Mouse (Mus musculus) cerebellum, postnatal 4 days (tissue): ENCODE measurements around the gene Mturn.

Experiments used
- DNase-seq, 2 experiments: peaks; one replicate each; pipeline ENCODE4 v3.0.0; 2022; ENCODE audit warnings: low spot score in 2 of 2, mixed read lengths in 1 of 2

Gene Mturn

DNA sequence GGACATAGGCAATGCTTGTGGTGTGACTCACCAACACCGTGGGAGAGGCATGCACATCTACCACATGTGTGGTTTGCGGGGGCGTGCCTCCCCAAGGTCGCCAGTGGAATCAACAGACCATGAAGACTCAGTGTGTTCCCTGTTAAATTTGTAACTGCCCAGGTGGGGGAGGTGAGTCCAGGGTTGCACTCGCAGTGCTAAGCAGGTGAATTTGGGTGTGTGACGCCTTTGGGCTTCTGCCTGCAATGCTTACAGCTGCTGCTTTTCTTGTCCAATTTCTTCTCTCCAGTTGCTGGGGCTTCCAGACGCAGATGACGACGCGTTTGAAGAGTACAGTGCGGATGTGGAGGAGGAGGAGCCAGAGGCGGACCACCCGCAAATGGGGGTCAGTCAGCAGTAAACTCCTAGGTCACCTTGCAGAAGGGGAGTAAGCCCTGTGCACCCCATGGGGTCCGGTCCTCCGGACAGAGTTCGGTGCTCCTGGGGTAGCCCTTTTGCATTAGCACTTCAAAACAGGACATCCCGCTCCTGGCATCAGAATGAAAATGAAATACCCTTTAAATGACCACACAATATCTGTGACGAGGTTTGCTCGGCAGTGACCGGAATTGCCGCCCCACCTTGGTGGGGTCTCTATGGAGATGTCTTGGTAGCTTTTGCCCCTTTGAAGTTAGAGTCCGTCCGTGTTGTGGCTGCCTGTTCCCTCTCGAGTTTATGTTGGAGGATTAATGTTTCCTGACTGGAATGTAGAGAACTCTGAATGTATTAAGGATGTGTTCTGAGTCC, 17.5 kb downstream of the Mturn start:
- DNase-seq = no peak

DNA sequence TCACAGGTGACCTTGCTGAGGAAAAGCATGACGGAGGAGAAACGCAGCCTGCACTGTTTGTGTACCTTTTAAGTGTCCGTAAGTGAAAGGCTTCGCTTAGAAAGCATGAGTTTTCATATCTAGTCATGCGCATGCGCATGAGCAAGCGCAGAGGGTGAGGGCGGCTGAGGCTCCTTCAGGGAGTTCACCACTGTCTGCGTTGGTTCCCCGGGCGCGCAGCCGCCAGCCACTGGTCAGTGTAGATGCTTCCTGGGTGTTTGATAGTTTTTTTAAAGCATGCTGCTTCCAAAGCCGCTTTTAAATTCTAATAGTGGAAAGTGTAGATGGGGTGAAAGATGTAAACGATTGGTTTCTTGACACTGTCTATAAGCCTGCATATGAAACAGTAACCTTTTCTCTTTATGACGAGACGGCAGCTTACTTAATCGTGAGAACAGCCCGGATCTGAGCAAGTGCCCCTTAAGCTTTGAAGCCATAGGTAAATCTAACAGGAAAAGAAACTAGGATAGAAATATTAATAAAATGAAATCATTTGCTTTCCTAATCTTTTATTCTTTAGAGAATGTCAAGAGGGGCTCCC, 18.1 kb downstream of the Mturn start:
- peak in 1 of 2 experiments; percentile 57 for DNase-seq

- DNase-seq = no peak
These were observed 19.1 kb downstream of the Mturn start for GRCm38 (mm10) chr6:54700516-54700915.

DNA sequence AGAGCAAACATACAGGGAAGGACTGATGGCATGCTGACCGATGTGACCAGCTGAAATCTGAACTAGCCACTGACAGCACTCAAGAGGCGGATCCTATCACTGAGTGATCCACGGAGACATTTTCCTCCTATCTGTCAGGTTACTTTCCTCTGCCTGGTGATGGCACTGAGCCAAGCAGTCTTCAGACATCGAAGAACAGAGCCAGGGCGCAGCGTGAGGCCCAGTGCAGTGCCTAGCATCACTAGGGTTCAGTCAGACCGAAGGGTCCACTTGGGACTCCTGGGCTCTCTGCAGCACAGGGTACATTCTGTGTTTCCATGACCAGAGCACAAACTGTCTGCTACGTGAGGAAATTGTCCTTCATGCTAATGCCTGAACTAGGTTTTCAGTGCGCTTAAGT, 20.5 kb downstream of the Mturn start:
- DNase-seq = no peak

DNA sequence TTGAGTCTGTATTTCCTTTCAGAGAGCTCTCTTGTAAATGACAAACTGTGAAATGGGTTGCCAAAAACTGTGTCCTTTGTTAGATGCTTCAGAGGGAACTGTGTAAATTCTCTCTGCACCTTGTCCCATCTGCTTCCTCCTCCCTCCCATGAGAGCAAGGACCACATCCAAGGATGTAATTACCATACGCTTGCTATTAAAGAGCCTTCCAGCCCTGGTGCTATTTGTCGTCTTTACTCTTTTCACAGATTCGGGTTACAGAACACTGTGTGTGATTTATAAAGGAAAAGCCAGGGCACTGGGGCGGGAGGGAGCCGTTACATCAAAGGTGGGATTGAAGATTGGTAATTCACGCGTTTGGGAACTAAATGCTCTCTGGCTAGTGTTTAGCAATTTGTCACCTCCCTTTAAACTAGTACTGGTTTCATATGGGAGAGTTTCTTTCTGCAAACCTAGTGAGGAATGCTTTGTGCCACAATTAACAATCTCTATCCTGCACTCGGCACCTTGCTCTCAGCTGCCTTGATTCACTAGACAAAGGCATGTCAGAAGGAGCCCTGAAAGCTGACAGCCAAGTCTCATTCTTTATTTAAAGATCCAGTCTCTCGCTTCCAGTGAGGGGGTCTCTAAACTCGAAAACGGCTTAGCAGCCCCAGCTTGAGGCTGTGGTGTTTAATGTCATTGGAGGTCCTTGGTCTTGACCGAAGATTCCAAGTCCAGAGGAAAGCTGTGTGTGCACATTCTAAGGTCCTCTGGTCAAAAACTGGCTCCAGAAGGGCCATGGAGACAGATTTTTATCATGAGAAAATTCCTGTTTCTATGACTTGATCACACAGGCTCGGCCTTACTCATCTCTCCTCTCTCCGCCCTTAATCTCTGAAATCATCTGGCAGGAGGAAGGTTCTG, 22.5 kb downstream of the Mturn start:
- no peak for DNase-seq

- DNase-seq = no peak
These were observed 23.1 kb downstream of the Mturn start for GRCm38 (mm10) chr6:54704539-54704845.

DNA sequence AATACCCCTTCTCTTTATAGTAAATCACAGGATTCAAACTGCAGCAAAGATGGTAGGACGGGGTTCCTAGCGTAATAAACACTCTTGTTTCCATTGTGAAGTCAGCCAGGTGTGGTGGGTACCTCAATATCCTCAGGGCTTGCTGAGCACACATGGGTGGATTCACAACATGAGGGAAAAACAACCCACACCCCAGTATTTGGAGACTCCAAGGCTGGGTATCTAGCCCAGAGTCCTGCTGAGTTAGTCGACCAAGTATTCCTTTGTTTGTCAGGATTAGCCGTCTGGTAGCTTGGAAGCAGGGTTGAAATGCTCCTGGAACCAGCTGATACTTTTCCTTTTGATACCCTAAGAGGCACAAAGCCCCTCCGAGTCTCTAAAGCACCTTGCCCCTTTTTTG, 23.4 kb downstream of the Mturn start:
- DNase-seq = no peak

DNA sequence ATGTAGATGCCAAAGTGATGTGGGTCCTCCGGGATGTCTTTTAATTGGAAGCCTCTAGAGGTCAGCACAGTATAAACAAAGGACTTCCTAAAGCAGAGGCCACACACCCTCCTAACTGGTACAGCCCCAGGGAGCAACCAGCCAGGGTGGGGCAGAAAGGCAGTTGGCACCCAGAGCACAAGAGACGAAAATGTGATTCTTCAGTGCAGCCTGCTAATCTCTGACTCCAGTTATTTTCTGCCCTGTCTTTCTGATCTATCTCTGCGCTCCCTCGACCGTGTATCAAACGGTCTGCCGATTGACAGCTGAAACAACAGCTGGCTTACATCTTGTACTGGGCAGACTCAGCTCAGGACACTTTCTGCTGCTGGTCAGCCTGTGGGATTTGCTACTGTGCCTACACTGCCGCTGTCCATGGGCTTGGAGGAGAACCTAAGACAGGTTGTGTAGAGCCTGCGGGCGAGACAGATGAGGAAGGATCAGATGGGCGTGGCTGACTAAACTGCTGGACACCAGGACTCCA, 24.0 kb downstream of the Mturn start:
- DNase-seq = peak in 1 of 2 experiments; percentile 49

DNA sequence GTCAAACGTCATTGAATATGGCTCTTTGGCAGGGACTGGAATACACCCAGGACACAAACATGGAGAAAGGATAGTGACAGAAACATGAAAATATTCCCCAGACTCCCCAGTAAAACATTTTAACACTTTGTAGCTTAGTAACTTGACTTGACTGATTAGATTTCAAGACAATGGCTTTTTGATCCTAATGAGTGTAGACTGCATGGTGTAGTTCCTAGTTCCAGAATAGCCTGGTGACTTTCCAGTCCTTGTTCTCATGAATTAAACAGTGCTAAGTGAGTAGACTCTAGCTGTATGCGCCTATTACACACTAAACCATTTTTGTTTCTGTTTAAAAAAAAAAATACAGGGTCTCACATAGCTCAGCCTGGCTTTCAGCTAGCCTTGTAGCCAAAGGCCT, 24.7 kb downstream of the Mturn start:
- no peak for DNase-seq

DNA sequence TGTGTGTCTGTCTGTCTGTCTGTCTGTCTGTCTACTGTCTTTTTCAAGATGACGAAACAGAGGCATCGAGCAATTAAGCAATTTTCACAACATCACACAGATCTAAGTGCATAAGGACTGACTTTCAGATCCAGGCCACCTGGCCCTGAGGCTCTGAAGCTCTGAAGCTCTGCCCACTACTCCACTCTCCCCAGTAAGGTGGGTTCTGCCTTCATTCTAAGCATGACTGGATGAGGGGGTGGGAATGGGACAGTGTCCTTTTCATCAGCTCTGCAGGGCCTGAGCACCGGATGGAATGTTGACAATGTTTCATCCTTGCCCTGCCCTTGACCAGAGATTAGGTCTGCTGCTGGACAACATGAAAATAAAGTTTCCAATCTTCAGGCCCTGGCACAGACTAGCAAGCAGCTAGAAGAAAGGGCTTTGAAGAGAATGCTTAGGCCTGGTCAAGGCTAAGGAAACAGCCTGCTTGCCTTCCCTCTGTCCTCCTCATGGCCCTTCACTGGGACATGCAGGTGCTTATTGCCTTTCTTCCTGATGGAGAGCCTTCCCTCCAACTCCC, 25.3 kb downstream of the Mturn start:
- no peak for DNase-seq

DNA sequence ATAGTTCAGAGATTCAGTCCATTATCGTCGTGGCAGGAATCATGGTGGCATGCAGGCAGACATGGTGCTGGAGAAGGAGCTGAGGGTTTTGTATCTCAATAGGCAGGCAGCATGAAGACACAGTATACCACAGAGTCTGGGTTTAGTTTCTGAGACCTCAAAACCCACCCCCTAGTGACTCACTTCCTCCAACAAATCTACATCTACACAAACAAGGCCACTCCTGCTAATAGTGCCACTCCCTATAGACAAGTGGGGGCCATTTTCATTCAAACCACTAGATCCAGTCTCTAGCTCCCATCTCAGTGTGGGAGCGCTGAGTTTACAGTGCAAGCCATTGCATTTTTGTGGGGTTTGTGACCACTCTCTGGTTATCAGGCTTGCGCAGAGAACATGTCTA, 27.2 kb downstream of the Mturn start:
- DNase-seq = no peak

GRCm38 (mm10) chr6:54715697-54716096, 34.3 kb downstream of the Mturn start:
- no peak for DNase-seq

GRCm38 (mm10) chr6:54718779-54719685, 37.6 kb downstream of the Mturn start:
- DNase-seq = no peak

DNA sequence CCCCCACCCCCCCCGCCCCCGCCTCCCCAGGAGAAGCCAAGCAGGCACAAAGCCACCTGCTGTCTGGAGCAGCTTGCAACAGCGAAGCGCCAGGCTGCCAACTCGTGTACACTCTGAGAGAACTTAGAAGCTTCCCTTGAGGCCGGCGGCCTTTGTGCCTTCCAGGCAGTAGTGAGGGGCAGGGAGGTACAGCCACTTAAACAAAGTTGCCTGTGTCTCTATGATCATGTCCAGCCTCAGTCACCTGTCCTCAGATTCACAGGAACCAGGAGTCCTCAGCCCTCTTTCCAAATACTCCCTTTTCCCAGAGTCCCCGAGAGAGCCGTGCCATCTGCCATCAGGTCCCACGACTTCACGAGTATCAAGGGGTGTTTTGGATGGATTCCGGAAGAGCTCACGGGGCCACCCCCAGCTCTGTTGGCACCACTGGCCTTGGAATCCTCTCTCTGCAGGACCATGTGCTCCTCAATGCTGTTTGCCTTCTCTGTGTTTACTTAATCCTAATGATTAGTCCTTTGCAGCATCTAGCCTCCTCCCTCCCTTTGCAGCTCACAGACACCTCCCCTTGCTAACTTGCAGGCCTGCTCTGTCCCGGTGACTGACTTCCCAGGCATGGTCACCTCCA, 38.4 kb downstream of the Mturn start:
- peak in 1 of 2 experiments; percentile 50 for DNase-seq

- DNase-seq = peak in 1 of 2 experiments; percentile 60
These were observed 39.3 kb downstream of the Mturn start for GRCm38 (mm10) chr6:54720512-54721251.

DNA sequence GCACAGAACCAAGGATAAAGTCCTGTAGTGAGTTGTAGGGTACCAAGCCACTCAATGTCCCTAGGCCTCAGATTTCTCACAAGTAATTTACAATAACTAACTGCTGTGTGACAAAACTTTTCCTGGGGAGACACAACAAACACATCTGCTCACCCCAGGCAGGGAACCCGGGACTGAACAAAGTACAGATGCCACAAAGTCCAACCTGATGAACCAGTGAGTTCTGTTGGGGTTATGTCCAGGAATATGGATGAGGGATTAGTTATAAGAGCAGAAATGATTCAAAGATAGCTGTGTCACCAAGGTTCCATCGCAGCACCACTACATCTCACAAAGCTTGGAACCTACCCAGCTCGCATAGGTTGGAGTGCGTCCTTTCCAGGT, 39.8 kb downstream of the Mturn start:
- no peak for DNase-seq

- DNase-seq = no peak
These were observed 44.9 kb downstream of the Mturn start for GRCm38 (mm10) chr6:54726309-54726708.

DNA sequence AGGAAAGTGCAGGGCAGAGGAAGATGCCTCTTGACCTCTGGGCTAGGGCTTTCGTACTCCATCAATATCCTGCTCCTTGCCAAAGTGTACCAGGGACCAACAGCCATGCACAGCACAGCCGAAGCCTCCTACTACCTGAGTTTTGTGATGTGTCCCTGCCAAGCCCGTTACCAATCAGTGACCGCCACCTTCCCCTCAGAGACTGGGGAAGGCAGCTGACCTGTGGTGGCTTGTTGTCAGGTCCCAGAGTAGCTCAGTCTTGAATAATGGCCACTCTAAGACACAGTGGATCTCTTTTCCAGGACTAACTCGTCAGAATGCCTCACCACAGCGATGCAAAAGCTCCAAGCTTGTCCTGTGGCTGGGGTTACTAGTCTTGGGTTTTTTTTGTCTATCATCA, 45.4 kb downstream of the Mturn start:
- DNase-seq = no peak

GRCm38 (mm10) chr6:54727416-54727815, 46.0 kb downstream of the Mturn start:
- DNase-seq = no peak
